Mouse (Mus musculus) limb, embryonic 15.5 days (tissue): ENCODE measurements around the gene She. TPM values are rescaled to one million over a fixed set of nuclear protein-coding genes. Genes with fewer than 3 reads are reported as not detected.

ENCODE experiments used
- ATAC-seq: fragments of 200-750 bp; cut with Nextera tagmentation; 2 replicates; pipeline ENCODE4 v1.8.0; 2017; ENCODE audit warnings: low read depth, moderate TSS enrichment; ENCODE audit not compliant: insufficient number of reproducible peaks, low FRiP score, low TSS enrichment
- H3K27ac ChIP-seq: fragments of 300-500 bp; sonication (generic); 2 replicates; pipeline ENCODE4 v1.5.1; 2015; ENCODE audit warnings: moderate library complexity, mild to moderate bottlenecking, inconsistent platforms
- H3K27me3 ChIP-seq: fragments of 300-500 bp; sonication (generic); 2 replicates; pipeline ENCODE4 v1.6.1; 2015; ENCODE audit warnings: inconsistent platforms
- H3K36me3 ChIP-seq: fragments of 300-500 bp; sonication (generic); 2 replicates; pipeline ENCODE4 v1.6.1; 2015; ENCODE audit warnings: inconsistent platforms
- H3K4me1 ChIP-seq: fragments of 300-500 bp; sonication (generic); 2 replicates; pipeline ENCODE4 v1.6.1; 2015; ENCODE audit warnings: inconsistent platforms
- H3K4me2 ChIP-seq: fragments of 300-500 bp; sonication (generic); 2 replicates; pipeline ENCODE4 v1.6.1; 2015; ENCODE audit warnings: mild to moderate bottlenecking, inconsistent platforms
- H3K4me3 ChIP-seq: fragments of 300-500 bp; sonication (generic); 2 replicates; pipeline ENCODE4 v1.5.1; 2015; ENCODE audit warnings: mild to moderate bottlenecking, inconsistent platforms
- H3K9ac ChIP-seq: fragments of 300-500 bp; sonication (generic); 2 replicates; pipeline ENCODE4 v1.6.1; 2015; ENCODE audit warnings: inconsistent platforms
- H3K9me3 ChIP-seq: fragments of 300-500 bp; sonication (generic); 2 replicates; pipeline ENCODE4 v1.6.1; 2016; ENCODE audit warnings: inconsistent platforms
- WGBS: fragments of 180-500 bp; shearing (Covaris S2); methylation state at CpG from one replicate; pipeline ENCODE4 v1.1.7; 2015; 5-methylcytosine and 5-hydroxymethylcytosine counted together
- polyA plus RNA-seq: library from polyadenylated mRNA; unstranded; fragments of >200 nt; fragmentation: Nextera tagmentation; extraction: Ambion mirVana; gene quantifications from 2 replicates; pipeline ENCODE4 v1.2.1, GENCODE M21; 2015

The She gene
- polyA plus RNA-seq, 1 experiment from 2014 or later, result 3.9 TPM

GRCm38 (mm10) chr3:89819897-89820296 lies 11.3 kb upstream of the She start:
- 0 out of 2 replicates have a peak, but pooled peaks cover 8% of the 10 kb centered on the region for H3K27me3 ChIP-seq
- no peaks in the 10 kb centered on the region for H3K9me3 ChIP-seq
- no peak overlapping the region for H3K9ac ChIP-seq
- no peak overlapping the region for H3K4me3 ChIP-seq
- no peak overlapping the region for H3K27ac ChIP-seq
- H3K36me3 ChIP-seq, result no peaks in the 10 kb centered on the region
- ATAC-seq, result no peak
- H3K4me1 ChIP-seq, result no peaks in the 10 kb centered on the region
- H3K4me2 ChIP-seq, result no peak overlapping the region
- 62% methylated on average over 7 of the region's 7 CpGs for WGBS

- Histone ChIP-seq H3K27me3 (0 out of 2 replicates have a peak, but pooled peaks cover 8% of the 10 kb centered on the region), H3K36me3 (no peaks in the 10 kb centered on the region), H3K4me3 (no peak overlapping the region), H3K27ac (no peak overlapping the region), H3K9me3 (no peaks in the 10 kb centered on the region), H3K4me1 (no peaks in the 10 kb centered on the region), H3K4me2 (no peak overlapping the region), H3K9ac (no peak overlapping the region)
- whole genome bisulfite sequencing, result 87% methylated on average over 12 of the region's 12 CpGs
- no peak for ATAC-seq
These were observed 10.7 kb upstream of the She start for GRCm38 (mm10) chr3:89820311-89821095.

GRCm38 (mm10) chr3:89821096-89821513 lies 10.1 kb upstream of the She start:
- Histone ChIP-seq H3K9me3 (no peaks in the 10 kb centered on the region), H3K36me3 (no peaks in the 10 kb centered on the region), H3K4me1 (no peaks in the 10 kb centered on the region), H3K9ac (no peak overlapping the region), H3K4me3 (no peak overlapping the region), H3K4me2 (no peak overlapping the region), H3K27me3 (0 out of 2 replicates have a peak, but pooled peaks cover 8% of the 10 kb centered on the region), H3K27ac (no peak overlapping the region)
- no peak for ATAC-seq
- WGBS, result 86% methylated on average over 11 of the region's 11 CpGs

GRCm38 (mm10) chr3:89821548-89822480 lies 9.4 kb upstream of the She start:
- Histone ChIP-seq H3K9me3 (no peaks in the 10 kb centered on the region), H3K36me3 (no peaks in the 10 kb centered on the region), H3K4me2 (no peak overlapping the region), H3K27ac (no peak overlapping the region), H3K27me3 (0 out of 2 replicates have a peak, but pooled peaks cover 8% of the 10 kb centered on the region), H3K9ac (no peak overlapping the region), H3K4me3 (no peak overlapping the region), H3K4me1 (no peaks in the 10 kb centered on the region)
- no peak for ATAC-seq
- 65% methylated on average over 10 of the region's 10 CpGs for WGBS

DNA sequence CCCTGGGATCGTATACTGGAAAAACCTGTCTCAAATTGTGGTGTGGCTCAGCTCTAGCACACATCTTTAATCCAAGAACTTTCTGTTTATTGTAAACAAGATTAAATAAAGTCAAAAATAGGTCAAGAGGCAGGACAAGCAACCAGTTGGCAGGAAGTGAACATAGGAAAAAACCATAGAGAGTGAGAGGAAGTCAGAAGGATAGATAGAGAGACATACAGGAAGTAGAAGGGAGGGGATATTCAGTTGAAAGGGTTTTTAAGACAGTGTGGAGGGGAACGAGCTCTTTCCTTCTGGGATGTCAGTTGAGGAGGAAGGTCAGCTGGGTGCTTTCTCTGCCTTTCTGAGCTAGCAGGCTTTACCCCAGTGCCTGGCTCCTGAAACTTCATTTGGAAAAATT lies 7.6 kb upstream of the She start:
- Histone ChIP-seq H3K9me3 (no peaks in the 10 kb centered on the region), H3K36me3 (no peaks in the 10 kb centered on the region), H3K27ac (no peak overlapping the region), H3K27me3 (peaks cover 14% of the 10 kb centered on the region), H3K4me1 (no peaks in the 10 kb centered on the region), H3K4me3 (no peak overlapping the region), H3K4me2 (no peak overlapping the region), H3K9ac (no peak overlapping the region)
- no peak for ATAC-seq
- WGBS, result 57% methylated on average over 2 of the region's 2 CpGs

GRCm38 (mm10) chr3:89826295-89826694 lies 4.9 kb upstream of the She start:
- H3K9ac ChIP-seq, result no peak overlapping the region
- H3K27ac ChIP-seq, result no peak overlapping the region
- H3K9me3 ChIP-seq, result no peaks in the 10 kb centered on the region
- H3K4me3 ChIP-seq, result no peak overlapping the region
- H3K27me3 ChIP-seq, result peaks cover 33% of the 10 kb centered on the region
- H3K4me1 ChIP-seq, result peaks cover 7% of the 10 kb centered on the region
- no peak for ATAC-seq
- WGBS, result 71% methylated on average over 3 of the region's 3 CpGs
- H3K36me3 ChIP-seq, result no peaks in the 10 kb centered on the region
- H3K4me2 ChIP-seq, result no peak overlapping the region

DNA sequence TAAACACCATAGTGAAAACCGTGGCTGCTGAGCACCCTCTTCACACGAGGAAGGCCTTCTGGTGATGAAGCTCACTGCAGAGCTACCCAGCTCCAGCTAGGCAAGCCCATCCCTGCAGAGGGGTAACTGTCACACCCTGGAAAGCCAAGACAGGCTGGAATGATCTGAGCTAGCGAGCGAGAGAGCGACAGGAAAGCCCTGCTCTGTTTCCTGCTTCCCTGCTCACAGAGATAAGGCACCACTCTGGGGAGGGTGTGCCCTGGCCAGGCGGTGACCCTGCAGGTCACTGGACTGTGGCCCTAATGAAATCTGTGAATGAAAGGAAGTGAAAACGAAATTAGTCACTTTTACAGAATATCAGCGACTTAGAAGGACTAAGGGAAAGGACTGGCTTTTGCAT lies 4.2 kb downstream of the She start:
- no peaks in the 10 kb centered on the region for H3K9me3 ChIP-seq
- no peak overlapping the region for H3K4me3 ChIP-seq
- peaks cover 15% of the 10 kb centered on the region for H3K4me1 ChIP-seq
- H3K27ac ChIP-seq, result no peak overlapping the region
- H3K9ac ChIP-seq, result no peak overlapping the region
- H3K36me3 ChIP-seq, result no peaks in the 10 kb centered on the region
- no peak overlapping the region for H3K4me2 ChIP-seq
- WGBS, result 49% methylated on average over 8 of the region's 8 CpGs
- ATAC-seq, result no peak
- peaks cover 43% of the 10 kb centered on the region for H3K27me3 ChIP-seq

DNA sequence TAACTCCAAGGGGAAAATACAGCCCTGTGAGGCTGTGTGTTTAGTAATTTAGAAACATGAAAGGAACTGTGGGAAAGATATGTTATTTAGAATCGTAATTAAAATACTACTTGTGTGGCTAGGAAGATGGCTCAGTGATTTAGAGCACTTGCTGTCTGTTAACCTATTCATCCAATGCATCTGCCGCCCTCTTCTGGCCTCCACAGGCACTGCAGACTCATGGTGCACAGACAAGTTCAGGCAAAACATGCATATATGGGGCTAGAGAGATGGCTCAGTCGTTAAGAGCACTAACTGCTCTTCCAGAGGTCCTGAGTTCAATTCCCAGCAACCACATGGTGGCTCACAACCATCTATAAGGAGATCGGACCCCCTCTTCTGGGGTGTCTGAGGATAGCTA lies 11.1 kb downstream of the She start:
- H3K27me3 ChIP-seq, result no peaks in the 10 kb centered on the region
- H3K4me2 ChIP-seq, result no peak overlapping the region
- H3K9me3 ChIP-seq, result no peaks in the 10 kb centered on the region
- no peak overlapping the region for H3K4me3 ChIP-seq
- H3K27ac ChIP-seq, result no peak overlapping the region
- H3K36me3 ChIP-seq, result no peaks in the 10 kb centered on the region
- peaks cover 5% of the 10 kb centered on the region; the same call in 1 of the 2 replicates for H3K4me1 ChIP-seq
- ATAC-seq, result no peak
- no peak overlapping the region for H3K9ac ChIP-seq
- WGBS, result 76% methylated on average over 4 of the region's 4 CpGs

GRCm38 (mm10) chr3:89843148-89843547 lies 12.0 kb downstream of the She start:
- Histone ChIP-seq H3K36me3 (no peaks in the 10 kb centered on the region), H3K27ac (0 out of 2 replicates have a peak overlapping the region, but pooled peaks have one; percentile 11), H3K4me1 (peaks cover 5% of the 10 kb centered on the region; the same call in 1 of the 2 replicates), H3K27me3 (no peaks in the 10 kb centered on the region), H3K9ac (no peak overlapping the region), H3K4me2 (no peak overlapping the region), H3K9me3 (no peaks in the 10 kb centered on the region), H3K4me3 (no peak overlapping the region)
- no peak for ATAC-seq
- WGBS, result 52% methylated on average over 9 of the region's 9 CpGs

DNA sequence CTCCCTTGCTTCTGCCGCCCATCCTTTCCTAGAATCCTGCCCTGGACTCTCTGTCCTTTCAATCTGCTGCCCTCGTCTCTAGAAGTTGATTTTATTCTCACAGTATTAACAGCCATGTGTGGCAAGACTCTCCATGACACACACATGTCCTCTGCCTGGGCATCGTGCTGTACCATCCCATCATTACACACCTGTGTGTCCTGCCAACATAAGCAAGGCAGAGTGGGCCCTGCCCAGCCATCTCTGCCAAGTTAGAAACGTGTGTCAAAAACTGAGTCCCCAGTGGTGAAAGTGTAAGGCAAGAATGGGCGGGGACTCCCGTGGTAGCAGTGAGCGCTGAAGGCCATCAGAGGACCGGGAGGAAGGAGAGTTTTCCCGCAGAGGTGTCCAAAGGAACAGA lies 14.6 kb downstream of the She start:
- no peak for ATAC-seq
- no peak overlapping the region for H3K4me2 ChIP-seq
- no peaks in the 10 kb centered on the region for H3K27me3 ChIP-seq
- WGBS, result 75% methylated on average over 9 of the region's 9 CpGs
- no peaks in the 10 kb centered on the region for H3K9me3 ChIP-seq
- H3K4me1 ChIP-seq, result peaks cover 5% of the 10 kb centered on the region; the same call in 1 of the 2 replicates
- H3K27ac ChIP-seq, result no peak overlapping the region
- H3K36me3 ChIP-seq, result no peaks in the 10 kb centered on the region
- no peak overlapping the region for H3K9ac ChIP-seq
- H3K4me3 ChIP-seq, result no peak overlapping the region

- no peak overlapping the region for H3K4me3 ChIP-seq
- H3K27ac ChIP-seq, result no peak overlapping the region
- H3K27me3 ChIP-seq, result no peaks in the 10 kb centered on the region
- no peak for ATAC-seq
- H3K9ac ChIP-seq, result no peak overlapping the region
- no peaks in the 10 kb centered on the region for H3K9me3 ChIP-seq
- peaks cover 5% of the 10 kb centered on the region; the same call in 1 of the 2 replicates for H3K4me1 ChIP-seq
- H3K36me3 ChIP-seq, result no peaks in the 10 kb centered on the region
- WGBS, result 73% methylated on average over 3 of the region's 3 CpGs
- no peak overlapping the region for H3K4me2 ChIP-seq
These were observed 16.0 kb downstream of the She start for GRCm38 (mm10) chr3:89847126-89847525.

- H3K4me2 ChIP-seq, result no peak overlapping the region
- H3K36me3 ChIP-seq, result no peaks in the 10 kb centered on the region
- H3K4me1 ChIP-seq, result peaks cover 5% of the 10 kb centered on the region; the same call in 1 of the 2 replicates
- H3K27ac ChIP-seq, result no peak overlapping the region
- no peaks in the 10 kb centered on the region for H3K9me3 ChIP-seq
- no peak overlapping the region for H3K9ac ChIP-seq
- no peak overlapping the region for H3K4me3 ChIP-seq
- H3K27me3 ChIP-seq, result no peaks in the 10 kb centered on the region
- ATAC-seq, result no peak
- 79% methylated on average over 6 of the region's 6 CpGs for WGBS
These were observed 16.4 kb downstream of the She start for GRCm38 (mm10) chr3:89847596-89847995.
